Mouse (Mus musculus): ENCODE data around the gene Bckdhb. TPM values are rescaled to one million over a fixed set of nuclear protein-coding genes. Genes with fewer than 3 reads are reported as not detected.

Gene Bckdhb
- total and polyA plus RNA-seq, 3 experiments: 10.6 to 20.3 (median 12.0) TPM

GRCm38 (mm10) chr9:84084686-84085085 is 159.7 kb downstream of the Bckdhb start:
- DNase-seq (ENCODE audit: extremely low read depth): no peak
- H3K27me3 ChIP-seq (replicated peaks): no peaks in the 10 kb centered on the region
- no peak overlapping the region for H3K27ac ChIP-seq (ENCODE audit: insufficient read depth, low read depth)
- in situ Hi-C loops (cut with MboI; ENCODE audit: low pct_ligation_motif_present, low pct_unique_long_range_greater_than_20kb, low sequenced_read_pairs): no loop called here
- no peak overlapping the region for H3K9ac ChIP-seq (ENCODE audit: insufficient read depth, low read depth)
- H3K9me3 ChIP-seq (replicated peaks; ENCODE audit: low read length): no peaks in the 10 kb centered on the region
- no peaks in the 10 kb centered on the region for H3K79me2 ChIP-seq (replicated peaks; ENCODE audit: control insufficient read depth, extremely low read depth, insufficient read depth, poor library complexity, severe bottlenecking)
- TF ChIP-seq SMC3 (IDR thresholded peaks at IDR 0.05; ENCODE audit: low read depth, low read length) (no peak), RAD21 (IDR thresholded peaks at IDR 0.05; ENCODE audit: low read depth, low read length) (no peak), ZC3H11A (IDR thresholded peaks at IDR 0.05; ENCODE audit: low read depth, low read length) (no peak), JUND (conservative IDR thresholded peaks at IDR 0.05; ENCODE audit: low read depth, low read length) (no peak), ELF1 (IDR thresholded peaks at IDR 0.05; ENCODE audit: low read depth, low read length) (no peak), JUN (IDR thresholded peaks at IDR 0.05; ENCODE audit: insufficient read depth, low read depth, low read length) (no peak), RCOR1 (conservative IDR thresholded peaks at IDR 0.05; ENCODE audit: low read depth, low read length) (no peak), CHD2 (IDR thresholded peaks at IDR 0.05; ENCODE audit: low read length) (no peak), SIN3A (IDR thresholded peaks at IDR 0.05; ENCODE audit: low read length) (no peak), UBTF (IDR thresholded peaks at IDR 0.05; ENCODE audit: low read depth, low read length) (no peak), PAX5 (IDR thresholded peaks at IDR 0.05; ENCODE audit: low read length) (no peak), EP300 (IDR thresholded peaks at IDR 0.05; ENCODE audit: low read length) (no peak), GABPA (IDR thresholded peaks at IDR 0.05; ENCODE audit: insufficient replicate concordance, low read depth, low read length) (no peak), MEF2A (IDR thresholded peaks at IDR 0.05; ENCODE audit: borderline replicate concordance, low read depth, low read length) (no peak), KAT2A (IDR thresholded peaks at IDR 0.05; ENCODE audit: insufficient replicate concordance, low read length) (no peak), IRF4 (IDR thresholded peaks at IDR 0.05; ENCODE audit: low read depth, low read length) (no peak), MYC (IDR thresholded peaks at IDR 0.05; ENCODE audit: low read depth, low read length) (no peak), USF2 (conservative IDR thresholded peaks at IDR 0.05; ENCODE audit: low read depth, low read length) (no peak), POLR2A (IDR thresholded peaks at IDR 0.05; ENCODE audit: low read depth, low read length) (no peak)
- no peak overlapping the region for H3K4me3 ChIP-seq (replicated peaks in 1 of 3; ENCODE audit: low read depth in 2 of 3, low read length in 2 of 3, poor library complexity in 1 of 3)
- peaks cover 0 to 6% of the 10 kb centered on the region in 2 experiments for H3K36me3 ChIP-seq (replicated peaks in 1 of 2; ENCODE audit: control insufficient read depth in 1 of 2, insufficient read depth in 1 of 2, low read length in 1 of 2)
- no peaks in the 10 kb centered on the region for H3K4me1 ChIP-seq (ENCODE audit: control insufficient read depth in 1 of 2, insufficient read depth in 2 of 2)
- dilution Hi-C loops (cut with MboI; ENCODE audit: extremely low pct_ligation_motif_present, extremely low pct_unique_long_range_greater_than_20kb, low sequenced_read_pairs): no loop called here
- no peak overlapping the region for H3K4me2 ChIP-seq (ENCODE audit: insufficient read depth, low read depth, poor library complexity, severe bottlenecking)

DNA sequence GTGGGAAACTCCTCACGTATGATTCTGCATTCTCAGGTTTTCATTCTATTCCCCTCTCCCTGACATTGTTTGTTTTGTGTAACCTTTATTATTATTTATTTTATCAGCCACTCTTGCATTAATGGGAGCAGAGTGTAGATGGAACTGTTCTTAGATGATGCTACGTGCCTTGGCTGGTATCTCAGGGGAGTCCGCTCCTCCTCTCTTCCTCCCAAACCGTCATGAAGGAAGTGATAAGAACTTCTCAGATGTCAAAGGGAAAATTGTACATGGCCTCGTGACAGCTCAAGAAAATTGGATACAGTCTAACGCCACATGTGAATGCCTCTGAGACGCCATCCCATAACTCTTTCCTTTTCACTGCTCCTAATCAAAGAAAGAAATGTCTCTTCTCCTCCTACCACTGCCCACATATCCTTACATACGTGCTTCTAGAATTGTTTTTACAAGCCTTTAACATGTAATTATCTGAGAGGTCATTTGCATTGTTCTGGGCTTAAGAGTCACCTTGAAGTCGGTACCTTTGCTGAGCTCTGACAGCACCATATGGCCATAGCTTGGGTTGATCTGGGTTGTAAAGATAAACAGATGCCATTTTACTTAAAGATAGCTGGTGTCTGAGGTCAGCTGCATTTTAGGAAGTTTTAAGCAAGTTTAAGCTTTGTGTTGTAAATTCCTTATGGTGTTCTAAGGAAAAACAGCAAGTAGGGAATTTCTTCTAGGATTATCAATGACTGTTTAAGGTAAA is 165.5 kb downstream of the Bckdhb start:
- TF ChIP-seq ZKSCAN1 (IDR thresholded peaks at IDR 0.05; ENCODE audit: borderline replicate concordance, low read depth, low read length): no peak
- TF ChIP-seq ZMIZ1 (IDR thresholded peaks at IDR 0.05; ENCODE audit: low read depth, low read length): no peak
- H3K9me3 ChIP-seq (replicated peaks; ENCODE audit: low read length): no peaks in the 10 kb centered on the region
- in situ Hi-C loops (cut with MboI; ENCODE audit: low pct_ligation_motif_present, low pct_unique_long_range_greater_than_20kb, low sequenced_read_pairs): no loop called here
- H3K4me2 ChIP-seq (ENCODE audit: insufficient read depth, low read depth, poor library complexity, severe bottlenecking): no peak overlapping the region
- no peak overlapping the region for H3K4me3 ChIP-seq (replicated peaks in 1 of 3; ENCODE audit: low read depth in 2 of 3, low read length in 2 of 3, poor library complexity in 1 of 3)
- H3K4me1 ChIP-seq (ENCODE audit: control insufficient read depth in 1 of 2, insufficient read depth in 2 of 2): no peaks in the 10 kb centered on the region
- H3K79me2 ChIP-seq (replicated peaks; ENCODE audit: control insufficient read depth, extremely low read depth, insufficient read depth, poor library complexity, severe bottlenecking): no peaks in the 10 kb centered on the region
- no peaks in the 10 kb centered on the region for H3K36me3 ChIP-seq (replicated peaks in 1 of 2; ENCODE audit: control insufficient read depth in 1 of 2, insufficient read depth in 1 of 2, low read length in 1 of 2)
- dilution Hi-C loops (cut with MboI; ENCODE audit: extremely low pct_ligation_motif_present, extremely low pct_unique_long_range_greater_than_20kb, low sequenced_read_pairs): no loop called here
- H3K27me3 ChIP-seq (replicated peaks): no peaks in the 10 kb centered on the region
- H3K9ac ChIP-seq (ENCODE audit: insufficient read depth, low read depth): no peak overlapping the region
- no peak for DNase-seq (ENCODE audit: extremely low read depth)
- no peak overlapping the region for H3K27ac ChIP-seq (ENCODE audit: insufficient read depth, low read depth)
